Mouse (Mus musculus) midbrain, embryonic 11.5 days (tissue): ENCODE data around the gene Meis2. TPM values are rescaled to one million over a fixed set of nuclear protein-coding genes. Genes with fewer than 3 reads are reported as not detected.

Experiments
- ATAC-seq: fragments of 200-750 bp; cut with Nextera tagmentation; 2 replicates; pipeline ENCODE4 v1.8.0; 2017; ENCODE audit warnings: moderate TSS enrichment, moderate library complexity; ENCODE audit not compliant: low FRiP score
- DNase-seq: peaks from one replicate; pipeline ENCODE4 v3.0.0; 2015; ENCODE audit warnings: low spot score; ENCODE audit errors: missing footprints
- H3K27ac ChIP-seq: fragments of 300-500 bp; sonication (generic); 2 replicates; pipeline ENCODE4 v1.5.1; 2014; ENCODE audit warnings: low read depth, low read length
- H3K27me3 ChIP-seq: fragments of 300-500 bp; sonication (generic); 2 replicates; pipeline ENCODE4 v1.6.1; 2014; ENCODE audit warnings: mild to moderate bottlenecking, low read length, moderate library complexity, mixed read lengths; ENCODE audit not compliant: control insufficient read depth, insufficient read depth
- H3K36me3 ChIP-seq: fragments of 300-500 bp; sonication (generic); 2 replicates; pipeline ENCODE4 v1.6.1; 2014; ENCODE audit warnings: mild to moderate bottlenecking, low read length, moderate library complexity, mixed read lengths; ENCODE audit not compliant: control insufficient read depth, insufficient read depth
- H3K4me1 ChIP-seq: fragments of 300-500 bp; sonication (generic); 2 replicates; pipeline ENCODE4 v1.6.1; 2014; ENCODE audit warnings: low read length; ENCODE audit not compliant: control insufficient read depth, insufficient read depth
- H3K4me2 ChIP-seq: fragments of 300-500 bp; sonication (generic); 2 replicates; pipeline ENCODE4 v1.6.1; 2014; ENCODE audit warnings: mild to moderate bottlenecking, moderate library complexity
- H3K4me3 ChIP-seq: fragments of 300-500 bp; sonication (generic); 2 replicates; pipeline ENCODE4 v1.5.1; 2014; ENCODE audit warnings: low read depth, low read length
- H3K9ac ChIP-seq: fragments of 300-500 bp; sonication (generic); 2 replicates; pipeline ENCODE4 v1.6.1; 2014; ENCODE audit warnings: low read length
- H3K9me3 ChIP-seq: fragments of 300-500 bp; sonication (generic); 2 replicates; pipeline ENCODE4 v1.6.1; 2016; ENCODE audit warnings: low read length; ENCODE audit not compliant: control insufficient read depth
- WGBS: fragments of 180-500 bp; shearing (Covaris S2); extraction: QIAGEN DNeasy Blood & Tissue Kit; methylation state at CpG from one replicate; pipeline ENCODE4 v1.1.7; 2014; 5-methylcytosine and 5-hydroxymethylcytosine counted together
- polyA plus RNA-seq: library from polyadenylated mRNA; unstranded; fragments of >200 nt; fragmentation: Nextera tagmentation; extraction: Ambion mirVana; gene quantifications from 2 replicates; pipeline ENCODE4 v1.2.1, GENCODE M21; 2014

Meis2 gene
- polyA plus RNA-seq, 1 experiment from 2014 or later = 52.2 TPM

- ATAC-seq (no peak), DNase-seq (no peak)
- Histone ChIP-seq H3K27ac (no peak overlapping the region), H3K4me3 (no peak overlapping the region), H3K36me3 (no peaks in the 10 kb centered on the region), H3K27me3 (no peaks in the 10 kb centered on the region), H3K9ac (no peak overlapping the region), H3K4me1 (no peaks in the 10 kb centered on the region), H3K4me2 (no peak overlapping the region), H3K9me3 (no peaks in the 10 kb centered on the region)
- WGBS = 70% methylated on average over 6 of the region's 6 CpGs
These were observed 142.4 kb downstream of the Meis2 start for GRCm38 (mm10) chr2:115923247-115923646.

- 84% methylated on average over 9 of the region's 9 CpGs for WGBS
- H3K4me1 ChIP-seq = no peaks in the 10 kb centered on the region
These were observed 144.0 kb downstream of the Meis2 start for GRCm38 (mm10) chr2:115921687-115922086.

GRCm38 (mm10) chr2:115920336-115920951 lies 145.2 kb downstream of the Meis2 start:
- H3K27ac ChIP-seq = no peak overlapping the region
- WGBS = 71% methylated on average over 5 of the region's 5 CpGs
- peak; percentile 55; the same call in 1 of the 2 replicates for ATAC-seq

More at GRCm38 (mm10) chr2:115921687-115922086, 144.0 kb downstream of the Meis2 start:
- no peaks in the 10 kb centered on the region for H3K9me3 ChIP-seq
- no peak overlapping the region for H3K4me3 ChIP-seq
- H3K27me3 ChIP-seq = no peaks in the 10 kb centered on the region
- no peak for DNase-seq
- ATAC-seq = no peak
- H3K27ac ChIP-seq = no peak overlapping the region
- H3K9ac ChIP-seq = no peak overlapping the region
- H3K36me3 ChIP-seq = no peaks in the 10 kb centered on the region
- H3K4me2 ChIP-seq = no peak overlapping the region

GRCm38 (mm10) chr2:115919141-115920071 lies 146.2 kb downstream of the Meis2 start:
- no peaks in the 10 kb centered on the region for H3K36me3 ChIP-seq
- 88% methylated on average over 14 of the region's 14 CpGs for WGBS
- H3K4me3 ChIP-seq = no peak overlapping the region
- H3K9me3 ChIP-seq = no peaks in the 10 kb centered on the region
- H3K4me2 ChIP-seq = no peak overlapping the region
- peaks cover 6% of the 10 kb centered on the region; the same call in 1 of the 2 replicates for H3K4me1 ChIP-seq
- ATAC-seq (no peak), DNase-seq (no peak)
- H3K9ac ChIP-seq = no peak overlapping the region
- no peaks in the 10 kb centered on the region for H3K27me3 ChIP-seq
- no peak overlapping the region for H3K27ac ChIP-seq

More at GRCm38 (mm10) chr2:115920336-115920951, 145.2 kb downstream of the Meis2 start:
- Histone ChIP-seq H3K9me3 (no peaks in the 10 kb centered on the region), H3K27me3 (no peaks in the 10 kb centered on the region), H3K36me3 (no peaks in the 10 kb centered on the region), H3K4me3 (no peak overlapping the region), H3K4me1 (peaks cover 6% of the 10 kb centered on the region; the same call in 1 of the 2 replicates), H3K9ac (no peak overlapping the region), H3K4me2 (no peak overlapping the region)
- no peak for DNase-seq

GRCm38 (mm10) chr2:115918561-115918960 lies 147.1 kb downstream of the Meis2 start:
- Histone ChIP-seq H3K4me1 (peaks cover 6% of the 10 kb centered on the region; the same call in 1 of the 2 replicates), H3K4me3 (no peak overlapping the region), H3K4me2 (no peak overlapping the region), H3K27ac (no peak overlapping the region), H3K9ac (no peak overlapping the region), H3K27me3 (no peaks in the 10 kb centered on the region), H3K9me3 (no peaks in the 10 kb centered on the region), H3K36me3 (no peaks in the 10 kb centered on the region)
- DNase-seq (no peak), ATAC-seq (no peak)

- Histone ChIP-seq H3K36me3 (no peaks in the 10 kb centered on the region), H3K9ac (no peak overlapping the region), H3K4me3 (no peak overlapping the region), H3K4me1 (peaks cover 6% of the 10 kb centered on the region; the same call in 1 of the 2 replicates), H3K27me3 (no peaks in the 10 kb centered on the region), H3K4me2 (no peak overlapping the region), H3K27ac (no peak overlapping the region), H3K9me3 (no peaks in the 10 kb centered on the region)
- DNase-seq (no peak), ATAC-seq (0 out of 2 replicates have a peak, but pooled peaks have one; percentile 14)
- WGBS = 45% methylated on average over 3 of the region's 4 CpGs
These were observed 151.1 kb downstream of the Meis2 start for GRCm38 (mm10) chr2:115914539-115914938.

- H3K27ac ChIP-seq = no peak overlapping the region
- ATAC-seq (no peak), DNase-seq (no peak)
- H3K36me3 ChIP-seq = no peaks in the 10 kb centered on the region
- 67% methylated on average over 7 of the region's 7 CpGs for WGBS
- H3K9ac ChIP-seq = no peak overlapping the region
- no peaks in the 10 kb centered on the region for H3K9me3 ChIP-seq
- H3K27me3 ChIP-seq = no peaks in the 10 kb centered on the region
- H3K4me1 ChIP-seq = peaks cover 6% of the 10 kb centered on the region; the same call in 1 of the 2 replicates
- H3K4me3 ChIP-seq = no peak overlapping the region
- no peak overlapping the region for H3K4me2 ChIP-seq
These were observed 152.6 kb downstream of the Meis2 start for GRCm38 (mm10) chr2:115912948-115913529.

GRCm38 (mm10) chr2:115911913-115912642 lies 153.6 kb downstream of the Meis2 start:
- ATAC-seq (no peak), DNase-seq (no peak)

More at GRCm38 (mm10) chr2:115911913-115912642, 153.6 kb downstream of the Meis2 start:
- no peak overlapping the region for H3K4me2 ChIP-seq
- H3K36me3 ChIP-seq = no peaks in the 10 kb centered on the region
- H3K27ac ChIP-seq = no peak overlapping the region
- no peaks in the 10 kb centered on the region for H3K9me3 ChIP-seq
- H3K4me1 ChIP-seq = peaks cover 6% of the 10 kb centered on the region; the same call in 1 of the 2 replicates
- H3K27me3 ChIP-seq = no peaks in the 10 kb centered on the region
- no peak overlapping the region for H3K9ac ChIP-seq
- no peak overlapping the region for H3K4me3 ChIP-seq
- WGBS = 89% methylated on average over 17 of the region's 17 CpGs
